Mouse (Mus musculus) kidney, embryonic 16.5 days (tissue): Measurements from ENCODE around the gene Pafah1b1. TPM values are rescaled to one million over a fixed set of nuclear protein-coding genes. Genes with fewer than 3 reads are reported as not detected.

ENCODE experiments used
- ATAC-seq: fragments of 200-750 bp; cut with Nextera tagmentation; 2 replicates; pipeline ENCODE4 v1.8.0; 2017; ENCODE audit warnings: moderate TSS enrichment; ENCODE audit not compliant: low FRiP score, low TSS enrichment
- H3K27ac ChIP-seq: fragments of 300-500 bp; sonication (generic); 2 replicates; pipeline ENCODE4 v1.5.1; 2014; ENCODE audit warnings: low read length
- H3K27me3 ChIP-seq: fragments of 300-500 bp; sonication (generic); 2 replicates; pipeline ENCODE4 v1.6.1; 2014; ENCODE audit warnings: low read length, control low read depth, mixed read lengths; ENCODE audit not compliant: insufficient read depth
- H3K36me3 ChIP-seq: fragments of 300-500 bp; sonication (generic); 2 replicates; pipeline ENCODE4 v1.6.1; 2014; ENCODE audit warnings: low read length, control low read depth, mixed read lengths; ENCODE audit not compliant: insufficient read depth
- H3K4me1 ChIP-seq: fragments of 300-500 bp; sonication (generic); 2 replicates; pipeline ENCODE4 v1.6.1; 2014; ENCODE audit warnings: low read length, control low read depth, mixed read lengths; ENCODE audit not compliant: insufficient read depth
- H3K4me2 ChIP-seq: fragments of 300-500 bp; sonication (generic); replicated peaks from 2 replicates; pipeline ENCODE4 v1.6.1; 2014; ENCODE audit warnings: low read depth, low read length
- H3K4me3 ChIP-seq: fragments of 300-500 bp; sonication (generic); 2 replicates; pipeline ENCODE4 v1.5.1; 2014; ENCODE audit warnings: mild to moderate bottlenecking, low read length
- H3K9ac ChIP-seq: fragments of 300-500 bp; sonication (generic); replicated peaks from 2 replicates; pipeline ENCODE4 v1.6.1; 2014; ENCODE audit warnings: low read length
- H3K9me3 ChIP-seq: fragments of 300-500 bp; sonication (generic); 2 replicates; pipeline ENCODE4 v1.6.1; 2016; ENCODE audit warnings: low read length, control low read depth
- WGBS: fragments of 180-500 bp; shearing (Covaris S2); extraction: QIAGEN DNeasy Blood & Tissue Kit; methylation state at CpG from one replicate; pipeline ENCODE4 v1.1.7; 2014; 5-methylcytosine and 5-hydroxymethylcytosine counted together
- polyA plus RNA-seq: library from polyadenylated mRNA; unstranded; fragments of >200 nt; fragmentation: Nextera tagmentation; extraction: Ambion mirVana; gene quantifications from 2 replicates; pipeline ENCODE4 v1.2.1, GENCODE M21; 2015

The Pafah1b1 gene
- polyA plus RNA-seq, 1 experiment from 2014 or later, result 34.4 TPM

DNA sequence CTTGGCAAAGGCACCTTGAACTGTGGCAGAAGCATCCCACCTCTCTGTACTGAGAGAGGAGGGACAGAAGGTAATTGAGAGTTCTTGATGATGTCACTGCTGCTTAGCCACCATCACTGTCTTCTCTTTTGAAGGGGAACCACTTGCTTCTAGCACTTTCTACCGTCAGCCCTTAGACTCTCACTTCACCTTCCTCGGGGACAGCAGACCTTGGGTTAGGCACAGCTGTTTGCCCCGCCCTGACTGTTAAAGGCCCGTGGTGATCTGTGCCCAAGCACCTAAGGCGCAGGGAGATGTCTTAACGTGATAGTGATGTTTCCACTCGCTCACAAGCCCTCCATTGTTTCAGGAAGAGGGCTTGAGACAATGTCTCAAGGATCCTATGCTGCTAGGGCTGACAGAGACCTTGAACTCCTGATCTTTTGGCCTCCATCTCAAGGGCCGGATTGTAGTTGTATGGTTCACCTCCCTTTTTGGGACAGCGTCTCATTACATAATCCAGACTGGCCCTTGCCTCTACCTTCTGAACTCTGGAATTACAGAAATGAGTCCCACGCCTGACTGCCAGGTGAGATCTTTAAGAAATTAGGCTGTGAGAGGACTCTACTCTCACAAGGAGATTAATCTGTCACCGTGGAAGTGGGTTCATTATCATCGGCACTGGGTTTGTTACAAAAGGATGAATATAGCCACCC is 36.7 kb upstream of the Pafah1b1 start:
- Histone ChIP-seq H3K36me3 (no peaks in the 10 kb centered on the region), H3K27ac (no peak overlapping the region), H3K9me3 (no peaks in the 10 kb centered on the region), H3K27me3 (no peaks in the 10 kb centered on the region), H3K4me2 (no peak overlapping the region), H3K9ac (no peak overlapping the region), H3K4me3 (no peak overlapping the region), H3K4me1 (no peaks in the 10 kb centered on the region)
- ATAC-seq, result no peak
- 71% methylated on average over 12 of the region's 12 CpGs for WGBS

DNA sequence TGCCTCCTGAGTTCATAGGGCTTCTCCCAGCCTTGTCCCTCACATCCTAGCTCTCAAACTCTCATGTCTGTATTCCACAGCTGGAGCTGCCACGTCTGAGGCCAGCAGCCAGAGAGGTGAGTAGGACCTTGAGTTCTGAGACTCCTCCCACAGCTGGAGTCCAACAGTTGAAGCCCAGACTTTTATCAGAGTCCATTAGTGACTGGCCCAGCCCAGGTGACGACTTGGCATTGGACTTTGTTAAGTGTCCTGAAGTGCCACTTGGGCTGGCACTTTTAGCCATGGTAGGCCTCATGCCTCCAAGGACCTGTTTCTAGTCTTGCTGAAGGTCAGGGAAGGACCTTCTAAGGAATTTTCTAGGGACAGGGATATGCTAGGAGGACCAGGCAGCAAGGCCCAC is 32.2 kb upstream of the Pafah1b1 start:
- no peaks in the 10 kb centered on the region for H3K4me1 ChIP-seq
- H3K4me2 ChIP-seq, result no peak overlapping the region
- H3K4me3 ChIP-seq, result no peak overlapping the region
- no peaks in the 10 kb centered on the region for H3K9me3 ChIP-seq
- H3K27me3 ChIP-seq, result no peaks in the 10 kb centered on the region
- 64% methylated on average over 2 of the region's 2 CpGs for WGBS
- H3K27ac ChIP-seq, result no peak overlapping the region
- no peaks in the 10 kb centered on the region for H3K36me3 ChIP-seq
- no peak for ATAC-seq
- H3K9ac ChIP-seq, result no peak overlapping the region

DNA sequence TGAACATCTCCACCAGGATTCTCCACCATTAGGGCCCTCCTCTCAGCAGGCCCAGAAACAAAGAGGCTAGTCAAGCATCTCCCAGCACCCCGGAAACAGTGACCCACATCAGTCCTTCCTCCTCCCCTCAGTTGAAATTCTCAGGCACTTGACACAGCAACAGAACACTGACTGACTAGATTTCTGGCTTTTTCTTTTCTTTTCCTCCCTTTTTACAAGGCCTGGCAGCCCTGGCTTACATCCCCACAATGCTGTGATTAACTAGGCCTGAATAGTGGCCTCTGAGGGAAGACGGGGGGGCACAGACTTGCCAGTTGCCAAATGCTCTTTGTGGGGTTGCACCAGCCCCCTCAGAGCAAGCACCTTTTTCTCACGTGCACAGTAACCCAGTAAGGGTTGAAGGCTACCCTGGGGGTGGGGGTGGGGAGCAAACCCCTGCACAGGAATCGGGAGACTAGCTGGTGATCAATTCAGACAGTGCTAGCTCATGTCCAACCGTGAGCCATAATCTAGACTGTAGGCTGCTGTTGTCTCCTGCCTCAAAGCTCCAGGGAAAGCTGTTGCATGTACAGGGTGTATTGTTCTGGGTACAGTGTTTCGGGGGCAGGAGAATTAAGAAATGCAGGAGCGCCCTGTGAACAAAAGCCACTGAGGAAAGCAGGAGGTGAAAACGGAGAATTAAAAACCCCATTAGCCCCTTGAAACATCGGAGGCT is 27.0 kb upstream of the Pafah1b1 start:
- no peaks in the 10 kb centered on the region for H3K36me3 ChIP-seq

DNA sequence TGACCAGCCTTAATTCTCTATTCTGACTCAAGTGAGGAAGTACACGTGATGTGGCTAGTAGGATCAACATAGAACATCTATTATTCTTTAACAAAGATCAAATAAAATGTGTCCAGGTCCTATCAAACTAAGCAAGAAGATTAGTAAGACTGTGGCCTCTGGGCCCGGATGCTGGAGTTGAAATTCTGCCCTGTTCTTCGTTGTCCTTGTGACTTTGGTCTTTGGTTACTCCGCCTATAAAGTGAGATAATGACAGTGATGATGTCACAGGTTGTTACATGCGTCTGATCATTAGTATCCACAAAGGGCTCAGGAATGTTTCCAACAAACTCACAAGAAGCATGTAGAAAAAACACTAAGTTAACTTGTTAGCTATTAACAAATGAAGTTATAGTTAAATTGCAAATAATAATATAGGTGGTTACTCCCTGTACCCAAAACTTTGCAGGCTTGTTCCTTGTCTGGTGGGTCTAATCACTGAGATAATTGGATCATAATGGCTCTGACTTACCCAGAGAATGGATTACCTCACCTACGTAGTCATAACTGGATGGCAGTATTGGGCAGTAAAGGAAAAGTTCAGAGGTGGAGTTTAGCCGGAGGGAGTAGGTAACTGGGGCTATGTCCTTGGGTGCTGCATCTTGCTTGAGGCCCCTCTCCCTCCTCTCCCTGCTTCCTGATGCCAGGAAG is 26.3 kb upstream of the Pafah1b1 start:
- H3K27ac ChIP-seq, result no peak overlapping the region
- H3K27me3 ChIP-seq, result no peaks in the 10 kb centered on the region
- no peak overlapping the region for H3K9ac ChIP-seq
- ATAC-seq, result no peak
- 83% methylated on average over 7 of the region's 7 CpGs for WGBS
- no peaks in the 10 kb centered on the region for H3K4me1 ChIP-seq
- no peak overlapping the region for H3K4me3 ChIP-seq
- no peaks in the 10 kb centered on the region for H3K36me3 ChIP-seq
- no peaks in the 10 kb centered on the region for H3K9me3 ChIP-seq
- no peak overlapping the region for H3K4me2 ChIP-seq

More for the DNA sequence above, 27.0 kb upstream of the Pafah1b1 start:
- Histone ChIP-seq H3K4me2 (no peak overlapping the region), H3K4me3 (no peak overlapping the region), H3K9me3 (no peaks in the 10 kb centered on the region), H3K27ac (no peak overlapping the region), H3K27me3 (no peaks in the 10 kb centered on the region), H3K9ac (no peak overlapping the region), H3K4me1 (no peaks in the 10 kb centered on the region)
- WGBS, result 74% methylated on average over 9 of the region's 9 CpGs
- no peak for ATAC-seq

DNA sequence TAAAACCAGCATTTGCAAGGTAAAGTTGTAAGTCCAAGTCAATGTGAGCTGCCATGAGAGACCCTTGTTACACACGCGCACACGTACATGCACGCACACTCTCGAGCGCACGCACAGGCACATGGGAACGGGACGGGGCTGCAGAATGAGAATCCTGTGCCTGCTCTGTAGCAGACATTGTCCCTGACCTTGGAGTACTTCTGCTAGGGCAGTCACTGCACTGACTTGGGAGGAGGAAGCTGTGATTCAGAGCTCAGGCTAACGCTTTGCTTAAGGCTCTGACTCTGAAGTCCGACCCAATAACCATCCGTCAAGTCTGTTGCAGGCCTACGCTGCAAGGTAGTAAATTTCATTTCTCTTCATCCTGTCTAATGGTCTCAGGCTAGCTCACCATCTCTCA is 24.8 kb upstream of the Pafah1b1 start:
- Histone ChIP-seq H3K36me3 (no peaks in the 10 kb centered on the region), H3K4me3 (no peak overlapping the region), H3K4me1 (no peaks in the 10 kb centered on the region), H3K9ac (no peak overlapping the region), H3K27me3 (no peaks in the 10 kb centered on the region), H3K27ac (no peak overlapping the region), H3K9me3 (no peaks in the 10 kb centered on the region), H3K4me2 (no peak overlapping the region)
- 70% methylated on average over 13 of the region's 13 CpGs for WGBS
- ATAC-seq, result no peak

DNA sequence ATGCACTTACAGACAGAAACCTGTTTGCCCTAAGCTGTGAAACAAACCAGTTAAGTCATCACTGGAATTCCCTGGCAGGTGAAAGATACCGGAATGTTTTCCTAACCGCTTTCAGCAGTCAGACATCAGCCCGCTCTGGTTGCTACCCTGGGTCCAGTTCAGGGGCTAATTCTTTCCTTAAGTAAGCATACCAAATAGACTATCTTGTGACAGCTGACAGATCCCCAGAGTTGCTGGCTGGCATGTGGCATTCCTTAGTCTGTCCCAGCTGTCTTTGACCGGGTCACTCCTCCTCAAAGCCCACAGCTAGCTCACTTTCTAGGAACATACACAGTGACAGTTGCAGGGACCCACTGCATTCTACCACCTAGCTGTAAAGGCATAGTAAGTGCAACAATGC is 23.6 kb upstream of the Pafah1b1 start:
- ATAC-seq, result no peak
- WGBS, result 39% methylated on average over 4 of the region's 4 CpGs
- H3K27me3 ChIP-seq, result no peaks in the 10 kb centered on the region
- no peak overlapping the region for H3K9ac ChIP-seq
- no peak overlapping the region for H3K27ac ChIP-seq
- H3K4me1 ChIP-seq, result no peaks in the 10 kb centered on the region
- no peak overlapping the region for H3K4me2 ChIP-seq
- no peak overlapping the region for H3K4me3 ChIP-seq
- H3K9me3 ChIP-seq, result no peaks in the 10 kb centered on the region
- H3K36me3 ChIP-seq, result no peaks in the 10 kb centered on the region

DNA sequence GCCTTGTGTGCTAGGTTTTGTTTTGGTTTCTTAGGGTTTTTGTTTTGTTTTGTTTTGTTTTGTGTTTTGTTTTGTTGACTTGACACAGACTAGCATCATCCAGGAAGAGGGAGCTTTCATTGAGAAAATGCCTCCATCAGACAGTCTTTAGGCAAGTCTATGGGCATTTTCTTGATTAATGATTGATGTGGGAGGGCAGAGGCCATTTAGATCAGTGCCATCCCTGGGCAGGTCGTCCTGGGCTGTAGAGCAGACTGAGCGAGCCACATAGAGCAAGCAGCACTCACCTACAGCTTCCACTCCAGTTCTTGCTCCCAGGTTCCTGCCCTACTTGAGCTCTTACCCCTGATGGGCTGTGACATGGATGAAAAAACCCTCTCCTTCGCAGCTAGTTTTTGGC is 13.4 kb upstream of the Pafah1b1 start:
- peak; percentile 35; the same call in 1 of the 2 replicates for ATAC-seq
- H3K36me3 ChIP-seq, result no peaks in the 10 kb centered on the region
- no peaks in the 10 kb centered on the region for H3K4me1 ChIP-seq
- H3K4me3 ChIP-seq, result no peak overlapping the region
- H3K27me3 ChIP-seq, result no peaks in the 10 kb centered on the region
- 53% methylated on average over 3 of the region's 3 CpGs for WGBS
- H3K9me3 ChIP-seq, result peaks cover 3% of the 10 kb centered on the region; the same call in 1 of the 2 replicates
- H3K9ac ChIP-seq, result no peak overlapping the region
- H3K27ac ChIP-seq, result no peak overlapping the region
- H3K4me2 ChIP-seq, result no peak overlapping the region

DNA sequence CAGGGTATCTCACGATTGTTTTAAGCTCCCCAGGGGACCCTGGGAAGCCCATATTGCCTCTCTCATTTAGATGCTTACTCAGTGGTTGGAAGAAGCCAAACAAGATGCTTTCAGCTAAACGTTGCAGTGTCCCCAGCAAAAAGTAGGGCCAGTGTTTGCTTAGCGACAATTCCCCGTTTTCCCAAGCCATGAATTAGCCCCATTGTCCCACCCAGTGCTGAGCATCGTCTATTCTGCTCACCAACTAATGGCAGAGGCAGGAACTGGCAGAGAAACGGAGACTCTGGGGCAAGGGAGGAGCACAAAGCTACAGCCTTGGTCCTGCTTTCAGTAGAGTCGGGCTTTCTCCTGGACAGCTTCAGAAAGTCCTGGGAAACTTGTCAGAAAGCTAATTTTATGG is 10.4 kb upstream of the Pafah1b1 start:
- Histone ChIP-seq H3K27me3 (no peaks in the 10 kb centered on the region), H3K4me1 (no peaks in the 10 kb centered on the region), H3K27ac (no peak overlapping the region), H3K36me3 (no peaks in the 10 kb centered on the region), H3K4me3 (no peak overlapping the region), H3K4me2 (no peak overlapping the region), H3K9ac (no peak overlapping the region), H3K9me3 (peaks cover 3% of the 10 kb centered on the region; the same call in 1 of the 2 replicates)
- no peak for ATAC-seq
- 28% methylated on average over 7 of the region's 7 CpGs for WGBS

DNA sequence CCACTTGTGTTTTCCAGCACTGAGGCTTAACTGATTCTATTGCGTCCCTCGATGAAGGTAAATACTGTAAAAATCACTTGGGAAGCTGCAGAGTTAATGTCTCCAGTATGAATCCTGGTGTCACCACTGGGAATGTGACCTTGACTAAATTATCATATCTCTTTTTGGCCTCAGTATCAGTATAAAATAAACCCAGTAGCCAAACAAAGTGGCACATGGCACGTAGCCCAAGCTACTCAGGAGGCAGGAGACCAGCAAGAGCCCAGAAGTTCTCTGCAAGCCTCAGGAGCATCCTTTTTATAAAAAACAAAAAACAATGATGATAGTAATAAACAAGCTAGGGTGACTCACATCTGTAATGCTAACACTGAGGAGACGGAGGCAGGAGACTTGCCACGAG is 711 bp upstream of the Pafah1b1 start:
- 78% methylated on average over 5 of the region's 5 CpGs for WGBS
- Histone ChIP-seq H3K27ac (0 out of 2 replicates have a peak overlapping the region, but pooled peaks have one; percentile 5), H3K4me2 (no peak overlapping the region), H3K9ac (peak overlapping the region; percentile 29; the same call in 1 of the 2 replicates), H3K27me3 (no peaks in the 10 kb centered on the region), H3K4me3 (no peak overlapping the region), H3K4me1 (peaks cover 22% of the 10 kb centered on the region), H3K9me3 (no peaks in the 10 kb centered on the region), H3K36me3 (no peaks in the 10 kb centered on the region)
- ATAC-seq, result no peak
